Mouse (Mus musculus) layer of hippocampus, postnatal 25 days (tissue): Measurements from ENCODE around the gene Heatr9. TPM values are rescaled to one million over a fixed set of nuclear protein-coding genes. Genes with fewer than 3 reads are reported as not detected.

Experiments
- DNase-seq, 2 experiments: peaks; one replicate each; pipeline ENCODE4 v3.0.0; 2022; ENCODE audit warnings: mixed read lengths in 2 of 2, low spot score in 1 of 2; ENCODE audit errors: extremely low spot score in 1 of 2
- total RNA-seq, 2 experiments: library from RNA; stranded (reverse); gene quantifications; 2 replicates each; pipeline ENCODE4 v1.2.3; 2021

Gene Heatr9
- total RNA-seq, 2 experiments from 2014 or later: not detected

GRCm38 (mm10) chr11:83534143-83534542 is 12.2 kb upstream of the Heatr9 start:
- no peak for DNase-seq

GRCm38 (mm10) chr11:83533192-83533591 is 11.2 kb upstream of the Heatr9 start:
- no peak for DNase-seq

DNA sequence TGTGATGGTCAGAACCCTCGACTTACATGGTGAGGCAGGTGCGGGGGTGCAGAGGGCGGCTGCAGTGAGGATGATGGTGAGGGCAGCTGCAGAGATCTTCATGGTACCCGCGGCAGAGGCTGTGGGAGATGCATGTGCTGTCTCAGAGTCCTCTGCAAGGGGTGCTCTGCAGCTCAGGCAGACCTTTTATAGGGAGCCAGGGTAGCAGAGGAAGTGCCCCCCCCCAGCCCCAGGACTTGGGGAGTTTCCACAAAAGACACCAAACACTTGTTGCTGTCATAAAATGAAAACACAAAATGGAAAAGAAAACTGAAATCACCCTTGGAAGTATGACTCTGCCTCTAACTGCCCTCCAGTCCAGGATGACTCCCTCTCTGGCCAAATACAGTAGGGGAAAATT is 8.4 kb upstream of the Heatr9 start, which contains the start of gene Ccl5:
TSS of gene Ccl5 (minus strand) at position 159 of the 400 bp plus-strand sequence.
- no peak for DNase-seq

GRCm38 (mm10) chr11:83529024-83529423 is 7.0 kb upstream of the Heatr9 start:
- DNase-seq: no peak

- no peak for DNase-seq
These were observed 3.6 kb downstream of the Heatr9 start for GRCm38 (mm10) chr11:83518371-83518770.

DNA sequence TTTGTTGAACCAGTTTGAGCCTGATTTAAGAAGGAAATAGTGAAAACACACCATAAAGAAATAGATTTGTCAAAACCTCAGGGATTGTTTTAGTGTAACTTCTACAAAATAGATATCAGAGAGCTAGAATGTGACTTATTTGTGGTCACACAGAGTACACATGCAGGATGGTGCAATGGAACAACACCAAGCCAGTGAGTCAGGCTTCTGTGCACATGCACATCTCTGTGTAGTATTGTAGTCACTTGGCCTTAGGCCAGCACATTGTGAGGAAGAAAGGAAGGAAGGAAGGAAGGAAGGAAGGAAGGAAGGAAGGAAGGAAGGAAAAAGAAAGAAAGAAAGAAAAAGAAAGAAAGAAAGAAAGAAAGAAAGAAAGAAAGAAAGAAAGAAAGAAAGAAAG is 4.8 kb downstream of the Heatr9 start:
- DNase-seq: no peak

- no peak for DNase-seq
These were observed 12.5 kb downstream of the Heatr9 start for GRCm38 (mm10) chr11:83509521-83509920.

DNA sequence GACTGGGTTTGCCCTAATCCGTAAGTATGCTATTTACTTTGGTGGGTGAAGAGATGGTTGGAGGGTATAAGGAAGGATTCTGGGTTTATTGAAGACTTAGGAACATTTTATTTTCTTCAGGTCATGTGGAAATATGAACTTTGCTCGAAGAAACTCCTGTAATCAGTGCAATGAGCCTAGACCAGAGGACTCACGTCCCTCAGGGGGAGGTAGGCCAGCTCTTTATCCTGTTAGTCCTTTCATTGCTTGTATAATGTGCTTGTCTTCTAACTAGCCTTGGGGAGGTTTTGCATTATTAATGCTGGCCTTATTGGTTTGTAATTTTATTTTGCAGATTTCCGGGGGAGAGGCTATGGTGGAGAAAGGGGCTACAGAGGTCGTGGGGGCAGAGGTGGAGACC is 17.7 kb downstream of the Heatr9 start:
- DNase-seq: no peak

DNA sequence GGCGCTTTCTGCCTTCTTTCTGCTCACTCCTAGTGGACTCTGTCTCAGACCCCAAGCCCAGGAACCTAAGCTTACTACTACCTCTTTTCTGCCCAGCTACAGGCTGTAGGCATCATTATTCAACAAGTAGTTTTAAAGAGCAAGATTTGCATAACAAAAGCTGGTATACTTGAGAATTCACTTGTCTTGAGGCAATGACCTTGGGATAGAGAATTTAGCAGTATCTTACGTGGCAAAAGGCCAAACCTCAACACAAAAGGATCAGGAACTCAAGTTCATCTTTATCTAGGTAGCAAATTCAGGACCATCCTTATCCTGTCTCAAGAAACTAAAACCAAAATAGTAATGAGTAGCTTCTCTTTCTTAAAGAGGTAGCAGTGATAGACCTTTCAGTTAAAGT is 26.4 kb downstream of the Heatr9 start:
- DNase-seq: no peak

- DNase-seq: no peak
These were observed 30.5 kb downstream of the Heatr9 start for GRCm38 (mm10) chr11:83491488-83491887.

DNA sequence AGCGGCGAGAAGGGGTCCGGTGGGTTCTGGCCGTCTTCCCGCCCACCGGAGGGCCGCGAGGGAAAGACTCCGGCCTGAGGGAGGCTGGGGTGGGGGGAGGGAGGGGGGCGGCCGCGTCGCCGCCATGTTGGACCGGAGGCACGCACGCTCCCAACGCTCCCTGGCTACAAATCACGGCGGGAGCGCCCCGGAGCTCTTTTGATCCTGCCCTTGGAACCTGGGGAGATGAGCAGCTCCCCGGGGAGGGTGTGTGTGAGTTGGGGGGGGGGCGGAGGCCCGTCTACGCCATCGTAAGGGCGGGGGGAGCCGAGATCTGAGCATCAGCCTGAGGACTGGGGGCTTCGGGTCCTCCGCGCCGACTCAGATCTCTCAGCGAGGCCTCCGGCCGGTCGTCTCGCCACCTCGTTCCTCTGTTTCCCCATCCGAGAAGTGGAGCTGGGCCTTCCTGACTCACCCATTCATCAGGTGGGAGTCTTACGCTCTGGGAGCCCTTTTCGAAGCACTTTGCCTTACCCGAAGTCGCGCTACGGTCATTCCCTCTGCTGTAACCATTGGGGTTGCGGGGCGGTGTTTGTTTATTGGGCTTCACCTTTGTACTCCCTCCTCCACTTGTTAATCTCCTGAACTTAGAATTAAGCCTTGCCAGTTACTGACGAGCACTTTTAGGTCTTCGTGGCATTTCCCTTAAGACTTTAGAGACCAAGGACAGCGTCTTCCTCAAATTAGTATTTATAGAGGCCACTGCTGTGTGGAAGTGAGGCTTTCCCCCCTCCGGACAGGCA is 48.5 kb downstream of the Heatr9 start:
- DNase-seq: no peak

GRCm38 (mm10) chr11:83472324-83473234 is 49.4 kb downstream of the Heatr9 start, which contains the start of gene Taf15:
Gene Taf15, plus strand, starts transcription at chr11:83473086.
- DNase-seq: peak; percentile 97 to 99

DNA sequence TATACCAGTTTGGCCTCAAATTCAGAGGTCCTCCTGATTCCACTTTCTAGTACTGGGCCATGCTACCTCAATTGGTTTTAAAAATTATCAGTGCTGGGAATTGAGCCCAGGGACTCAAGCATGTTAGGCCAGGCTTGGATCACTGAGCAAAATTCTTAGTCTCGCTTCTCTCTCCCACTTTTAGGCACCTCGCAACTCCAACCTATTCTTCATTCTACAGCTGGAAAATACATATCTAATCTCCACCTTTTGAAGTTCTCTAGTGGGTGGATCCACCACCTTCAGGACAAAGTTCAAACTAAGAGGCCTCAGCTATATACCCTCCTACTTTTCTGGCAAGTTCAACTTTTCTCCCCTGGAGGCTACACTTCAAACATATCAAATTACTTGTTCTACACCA is 50.2 kb downstream of the Heatr9 start:
- DNase-seq: no peak

DNA sequence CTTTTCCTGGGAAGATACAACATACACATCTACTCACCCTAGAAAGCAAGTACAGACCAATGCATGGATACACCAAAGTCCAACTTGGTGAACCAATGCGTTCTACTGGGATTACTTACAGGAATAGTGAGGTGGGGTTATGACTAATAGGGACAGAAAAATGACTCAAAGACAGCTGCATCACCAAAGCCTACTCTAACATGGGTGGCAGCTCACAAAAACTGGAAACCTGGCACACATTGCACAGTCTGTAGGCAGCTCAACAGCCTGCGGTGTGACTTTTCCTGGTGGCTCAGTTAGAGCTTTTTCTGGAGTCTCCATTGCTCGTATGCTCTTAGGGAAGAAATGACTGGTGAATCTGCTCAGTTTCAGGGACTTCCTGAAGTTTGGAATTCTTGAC is 53.2 kb downstream of the Heatr9 start:
- DNase-seq: no peak

GRCm38 (mm10) chr11:83467120-83467652 is 54.8 kb downstream of the Heatr9 start:
- DNase-seq: no peak

DNA sequence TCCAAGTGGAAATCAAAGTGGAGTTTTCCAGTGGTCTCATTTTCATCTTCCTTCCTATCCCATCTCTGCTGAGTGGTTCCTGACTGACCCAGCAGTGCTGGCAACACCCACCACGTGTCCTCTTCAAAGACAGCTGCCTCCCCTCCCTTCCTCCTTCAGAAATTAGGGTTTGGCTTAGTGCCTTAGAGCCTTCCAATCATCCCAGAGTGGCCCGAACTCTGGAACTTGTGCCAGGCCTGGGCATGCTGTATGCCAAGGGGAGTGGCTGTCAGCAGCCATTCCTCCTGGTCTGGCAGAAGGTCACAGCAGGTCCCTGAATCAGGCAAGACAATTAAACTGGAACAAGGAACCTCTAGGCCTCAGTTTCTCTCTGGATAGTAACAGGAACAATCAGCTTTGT is 56.0 kb downstream of the Heatr9 start:
- DNase-seq: no peak

GRCm38 (mm10) chr11:83462711-83463244 is 59.2 kb downstream of the Heatr9 start, which contains the start of gene Mmp28:
Gene Mmp28, minus strand, starts transcription at chr11:83463071.
- peak in 1 of 2 experiments; percentile 6 for DNase-seq
